Mouse (Mus musculus): ENCODE measurements at regions not wholly inside any gene's neighbourhood (a gene's known extent, or its start where the extent isn't known, plus 50 kb on each side); places are given as distances from the start of the nearest gene placed in this dataset.
"Not testable (repeated sequence)": the region's sequence is repeated elsewhere in the genome, so short reads cannot be mapped to it uniquely, and the experiment has no call there.

DNA sequence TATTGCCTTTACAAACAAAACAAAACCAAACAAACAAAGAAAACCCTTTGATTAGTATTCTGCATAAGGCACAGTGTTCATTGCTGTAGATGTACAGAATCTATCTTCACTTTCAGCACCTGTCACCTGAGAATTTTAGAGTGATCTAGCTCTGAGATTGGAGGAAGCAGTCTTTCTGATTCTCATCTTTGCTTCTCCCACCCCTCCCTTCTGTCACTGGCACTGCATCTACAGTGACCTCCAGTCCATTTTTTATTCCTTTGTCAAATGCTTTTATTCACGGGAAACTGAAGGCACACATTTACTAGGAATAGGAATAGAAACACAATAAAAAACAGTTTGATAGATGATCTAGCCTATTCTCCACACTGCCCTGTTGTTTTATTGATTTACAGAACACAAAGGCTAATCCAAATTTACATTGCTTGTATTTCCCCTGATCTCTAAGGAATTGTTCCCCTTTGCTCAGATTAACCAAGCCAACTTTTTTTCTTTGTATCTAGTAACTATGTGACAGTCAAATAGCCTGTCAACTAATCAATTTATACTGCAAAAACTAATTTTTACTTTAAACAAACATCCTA, 488.2 kb upstream of the Stxbp6 start:
- peak overlapping the region; percentile 66; the same call in 1 of the 2 replicates for H3K27ac ChIP-seq (replicated peaks)
- WGBS: 55% methylated on average over 1 of the region's 1 CpGs
- DNase-seq (ENCODE audit: low spot score): no peak

DNA sequence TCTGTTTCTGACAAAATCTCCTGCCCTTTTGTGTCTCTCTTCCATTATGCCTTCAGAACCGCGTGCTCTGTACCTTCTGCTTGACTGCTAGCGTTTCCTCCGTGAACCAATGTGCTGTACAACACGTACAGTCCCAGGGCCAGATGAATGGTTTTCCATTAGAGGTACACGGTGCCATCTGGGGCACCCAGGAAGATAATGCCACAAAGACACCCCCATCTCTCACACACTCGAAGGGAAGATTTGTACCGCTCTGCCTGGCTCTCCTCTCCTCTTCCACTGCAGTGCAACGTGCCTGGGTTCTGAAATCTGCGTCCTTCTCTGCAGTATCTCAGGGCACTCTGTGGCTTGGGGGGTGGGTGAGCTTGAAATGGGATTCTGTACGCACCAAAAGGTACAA, 487.4 kb upstream of the Stxbp6 start:
- DNase-seq (ENCODE audit: low spot score): no peak
- no peaks in the 10 kb centered on the region for H3K27me3 ChIP-seq (ENCODE audit: low read depth, poor library complexity, severe bottlenecking)
- no peaks in the 10 kb centered on the region for H3K36me3 ChIP-seq
- no peak overlapping the region for H3K4me3 ChIP-seq
- peak overlapping the region; percentile 66 for H3K27ac ChIP-seq (replicated peaks)
- WGBS: 54% methylated on average over 11 of the region's 11 CpGs
- H3K4me1 ChIP-seq: peaks cover 22% of the 10 kb centered on the region
- H3K9me3 ChIP-seq (replicated peaks): no peaks in the 10 kb centered on the region

More for the DNA sequence above, 488.2 kb upstream of the Stxbp6 start:
- H3K27me3 ChIP-seq (ENCODE audit: low read depth, poor library complexity, severe bottlenecking): no peaks in the 10 kb centered on the region
- H3K4me1 ChIP-seq: peaks cover 22% of the 10 kb centered on the region
- no peaks in the 10 kb centered on the region for H3K36me3 ChIP-seq
- H3K4me3 ChIP-seq: no peak overlapping the region
- H3K9me3 ChIP-seq (replicated peaks): no peaks in the 10 kb centered on the region

DNA sequence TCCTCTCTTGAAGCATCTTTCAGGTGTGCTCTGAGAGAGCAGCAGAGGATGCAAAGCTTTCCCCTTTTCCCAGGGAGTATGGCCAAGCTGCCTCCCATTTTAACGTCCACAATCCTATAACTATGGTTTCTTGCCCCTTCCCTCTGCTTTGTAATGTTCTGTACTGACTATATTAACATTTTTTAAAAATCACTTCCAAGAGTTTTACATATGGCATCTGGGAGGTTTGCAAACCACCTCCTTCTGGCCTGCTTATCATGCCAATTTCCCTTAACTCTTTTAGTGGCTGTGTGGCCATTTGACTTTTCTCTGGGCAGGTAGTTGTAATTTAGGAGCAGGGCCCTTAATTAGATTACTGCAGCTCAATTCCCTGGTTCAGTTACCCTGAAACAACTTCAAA, 486.9 kb upstream of the Stxbp6 start:
- Histone ChIP-seq H3K9me3 (replicated peaks) (no peaks in the 10 kb centered on the region), H3K4me3 (no peak overlapping the region), H3K4me1 (peaks cover 22% of the 10 kb centered on the region), H3K36me3 (no peaks in the 10 kb centered on the region), H3K27me3 (ENCODE audit: low read depth, poor library complexity, severe bottlenecking) (no peaks in the 10 kb centered on the region), H3K27ac (replicated peaks) (peak overlapping the region; percentile 66; the same call in 1 of the 2 replicates)
- DNase-seq (ENCODE audit: low spot score): no peak
- 43% methylated on average over 1 of the region's 1 CpGs for WGBS

DNA sequence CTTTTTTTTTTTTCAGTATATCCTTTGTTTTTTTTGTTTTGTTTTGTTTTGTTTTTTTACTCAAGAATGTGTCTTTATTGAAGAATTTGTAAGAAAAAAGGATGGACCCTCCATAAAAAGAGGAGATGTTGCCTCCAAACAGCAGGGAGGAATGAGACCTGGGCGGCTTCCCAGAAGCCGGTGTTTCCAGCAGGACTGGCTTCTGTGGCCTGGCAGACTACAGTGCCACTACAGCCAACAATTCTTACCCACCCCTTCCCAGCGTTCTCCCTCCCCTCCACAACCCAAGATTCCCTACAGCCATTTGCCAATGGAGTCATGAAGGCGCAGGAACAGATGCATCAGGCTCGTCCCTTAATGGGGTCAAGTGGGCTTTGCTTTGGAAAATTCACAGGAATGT, 475.4 kb upstream of the Stxbp6 start:
- not testable (repeated sequence) for DNase-seq (ENCODE audit: low spot score); H3K27ac ChIP-seq (replicated peaks); H3K36me3 ChIP-seq; H3K4me1 ChIP-seq; H3K27me3 ChIP-seq (ENCODE audit: low read depth, poor library complexity, severe bottlenecking); H3K4me3 ChIP-seq; H3K9me3 ChIP-seq (replicated peaks)
- 87% methylated on average over 5 of the region's 5 CpGs for WGBS

DNA sequence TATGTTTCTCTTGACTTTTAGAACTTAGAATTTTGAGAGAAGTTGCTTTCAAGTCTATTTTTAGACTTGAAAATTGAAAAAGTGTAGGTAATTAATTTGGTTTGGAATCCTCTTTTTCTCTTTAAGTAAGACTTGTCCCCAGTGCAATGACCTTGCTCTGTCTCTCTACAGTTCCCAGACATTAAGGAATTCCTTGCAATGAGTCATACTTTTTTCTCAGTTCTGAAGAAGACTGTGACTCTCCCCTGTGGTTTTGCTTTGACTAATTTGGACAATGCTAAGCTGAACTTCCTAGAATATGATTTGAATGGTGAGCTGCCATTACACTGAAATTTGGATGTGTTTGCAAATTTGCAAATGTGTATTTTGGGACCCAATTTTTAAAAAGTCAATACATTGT, 445.0 kb upstream of the Stxbp6 start:
- Histone ChIP-seq H3K4me3 (no peak overlapping the region), H3K27me3 (ENCODE audit: low read depth, poor library complexity, severe bottlenecking) (no peaks in the 10 kb centered on the region), H3K27ac (replicated peaks) (no peak overlapping the region), H3K4me1 (no peaks in the 10 kb centered on the region), H3K9me3 (replicated peaks) (no peaks in the 10 kb centered on the region), H3K36me3 (no peaks in the 10 kb centered on the region)
- no peak for DNase-seq (ENCODE audit: low spot score)

DNA sequence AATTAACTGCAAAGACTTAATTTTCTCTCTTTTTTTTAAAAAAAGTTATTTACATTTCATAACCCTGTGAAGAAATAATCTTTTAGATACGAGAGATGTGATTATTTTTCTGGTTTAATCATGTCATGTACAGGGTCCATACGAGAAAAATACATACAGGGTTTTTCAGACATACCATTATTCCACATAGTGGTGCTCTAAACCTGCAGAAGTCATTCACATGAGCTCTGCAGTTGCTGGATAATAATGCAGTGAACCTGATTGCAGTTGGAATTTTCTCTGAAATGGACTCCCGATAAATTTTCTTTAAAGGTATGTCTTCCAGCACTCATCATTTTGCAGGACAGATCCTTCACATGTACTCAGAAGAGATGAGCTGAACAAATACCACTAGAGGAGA, 439.9 kb upstream of the Stxbp6 start:
- Histone ChIP-seq H3K27ac (replicated peaks) (no peak overlapping the region), H3K9me3 (replicated peaks) (no peaks in the 10 kb centered on the region), H3K4me1 (no peaks in the 10 kb centered on the region), H3K36me3 (no peaks in the 10 kb centered on the region), H3K4me3 (no peak overlapping the region), H3K27me3 (ENCODE audit: low read depth, poor library complexity, severe bottlenecking) (no peaks in the 10 kb centered on the region)
- DNase-seq (ENCODE audit: low spot score): no peak
- 82% methylated on average over 3 of the region's 3 CpGs for WGBS

DNA sequence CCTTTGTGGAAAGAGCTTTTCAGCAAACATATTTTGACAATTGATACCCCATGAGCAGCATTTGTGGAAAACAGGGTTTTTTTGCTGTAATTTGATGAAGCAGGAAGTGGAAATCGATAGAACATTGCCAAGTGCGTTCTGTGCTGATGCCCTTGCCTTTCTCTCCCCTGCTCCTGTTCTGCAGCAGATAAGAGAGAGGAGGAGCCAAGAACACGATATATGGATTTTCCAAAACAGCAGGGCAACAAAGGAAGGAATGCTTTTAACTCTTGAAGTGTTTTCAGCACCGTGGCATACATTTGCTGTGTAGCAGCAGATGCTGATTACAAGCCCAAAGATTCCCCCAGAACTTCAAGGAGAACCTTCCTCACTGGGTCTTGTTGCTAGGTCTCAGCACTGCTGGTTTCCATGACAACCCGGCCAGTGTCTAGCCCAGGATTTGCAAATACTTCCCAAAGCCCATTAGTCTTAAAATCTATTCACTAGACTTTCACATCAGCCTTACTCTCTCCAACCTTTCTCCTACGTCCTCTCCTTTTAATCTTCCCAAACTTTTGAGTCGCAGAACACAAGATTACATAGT, 433.0 kb upstream of the Stxbp6 start:
- peak; percentile 54 for DNase-seq (ENCODE audit: low spot score)
- 40% methylated on average over 7 of the region's 7 CpGs for WGBS
- no peak overlapping the region for H3K4me3 ChIP-seq

DNA sequence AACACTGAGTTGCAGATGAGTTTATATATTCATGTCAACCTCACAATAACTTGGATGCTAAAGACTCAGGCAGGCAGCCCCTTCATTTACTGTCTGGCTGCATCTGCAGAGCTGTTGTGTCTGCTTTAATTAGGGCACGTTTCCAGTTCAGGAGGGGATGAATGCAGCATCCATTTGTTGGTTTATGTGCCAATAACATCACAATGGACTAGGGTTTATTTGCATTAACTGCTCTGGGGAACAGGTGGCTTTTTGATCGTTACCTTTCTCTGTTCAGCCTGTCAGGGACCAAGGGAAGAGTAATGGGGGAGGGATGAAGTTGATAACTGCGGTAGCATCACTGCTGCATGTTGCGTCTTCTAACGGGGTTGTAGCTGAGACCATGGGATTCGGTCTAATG, 425.3 kb upstream of the Stxbp6 start:
- 71% methylated on average over 6 of the region's 6 CpGs for WGBS
- no peak overlapping the region for H3K27ac ChIP-seq (replicated peaks)
- no peaks in the 10 kb centered on the region for H3K9me3 ChIP-seq (replicated peaks)
- no peaks in the 10 kb centered on the region for H3K36me3 ChIP-seq
- no peak for DNase-seq (ENCODE audit: low spot score)
- H3K27me3 ChIP-seq (ENCODE audit: low read depth, poor library complexity, severe bottlenecking): no peaks in the 10 kb centered on the region
- no peak overlapping the region for H3K4me3 ChIP-seq
- no peaks in the 10 kb centered on the region for H3K4me1 ChIP-seq

More for the DNA sequence above, 433.0 kb upstream of the Stxbp6 start:
- Histone ChIP-seq H3K27me3 (ENCODE audit: low read depth, poor library complexity, severe bottlenecking) (no peaks in the 10 kb centered on the region), H3K4me1 (peaks cover 9% of the 10 kb centered on the region), H3K27ac (replicated peaks) (no peak overlapping the region), H3K36me3 (no peaks in the 10 kb centered on the region), H3K9me3 (replicated peaks) (no peaks in the 10 kb centered on the region)

DNA sequence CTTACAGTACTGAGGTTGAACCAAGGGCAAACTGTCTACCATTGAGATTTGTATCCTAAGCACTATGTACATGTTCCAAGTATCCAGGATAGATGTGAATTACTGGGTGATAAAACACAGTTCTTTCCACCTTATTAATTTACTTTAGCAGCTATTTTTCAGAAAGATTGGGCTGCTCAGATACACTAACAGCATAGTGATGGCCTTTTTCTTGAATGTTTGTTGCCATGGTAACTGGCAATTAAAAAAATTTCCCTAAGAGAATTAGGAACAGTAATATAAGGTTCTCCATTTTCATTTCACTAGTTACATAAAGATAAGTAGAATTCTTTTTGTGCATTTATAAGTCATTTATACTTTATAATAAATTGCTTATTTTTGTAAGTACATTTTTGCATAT, 423.7 kb upstream of the Stxbp6 start:
- Histone ChIP-seq H3K27me3 (ENCODE audit: low read depth, poor library complexity, severe bottlenecking) (no peaks in the 10 kb centered on the region), H3K4me3 (no peak overlapping the region), H3K4me1 (no peaks in the 10 kb centered on the region), H3K36me3 (no peaks in the 10 kb centered on the region), H3K27ac (replicated peaks) (no peak overlapping the region), H3K9me3 (replicated peaks) (no peaks in the 10 kb centered on the region)
- no peak for DNase-seq (ENCODE audit: low spot score)

DNA sequence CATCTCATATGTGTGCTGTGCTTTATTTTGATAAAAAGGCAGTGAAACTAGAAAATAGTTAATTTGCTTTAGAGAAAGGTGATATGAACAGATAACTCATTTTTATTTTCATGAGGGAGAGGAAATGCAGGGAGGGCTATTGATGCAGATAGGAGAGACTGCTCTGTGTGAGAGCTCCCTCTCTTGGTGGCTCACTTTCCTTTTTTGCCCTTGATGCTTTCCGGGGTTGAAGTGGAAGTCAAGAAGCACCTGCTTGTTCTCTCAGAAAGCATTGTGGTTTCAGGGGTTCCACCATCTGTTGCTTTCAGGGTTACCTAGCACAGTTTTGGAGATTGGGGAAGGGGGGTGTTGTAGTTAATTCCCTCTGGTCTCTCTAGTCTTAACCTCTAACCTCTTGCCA, 414.5 kb upstream of the Stxbp6 start:
- WGBS: 77% methylated on average over 1 of the region's 1 CpGs
- H3K4me1 ChIP-seq: no peaks in the 10 kb centered on the region
- no peak overlapping the region for H3K4me3 ChIP-seq
- no peaks in the 10 kb centered on the region for H3K9me3 ChIP-seq (replicated peaks)
- H3K36me3 ChIP-seq: no peaks in the 10 kb centered on the region
- H3K27ac ChIP-seq (replicated peaks): no peak overlapping the region
- no peaks in the 10 kb centered on the region for H3K27me3 ChIP-seq (ENCODE audit: low read depth, poor library complexity, severe bottlenecking)
- no peak for DNase-seq (ENCODE audit: low spot score)

DNA sequence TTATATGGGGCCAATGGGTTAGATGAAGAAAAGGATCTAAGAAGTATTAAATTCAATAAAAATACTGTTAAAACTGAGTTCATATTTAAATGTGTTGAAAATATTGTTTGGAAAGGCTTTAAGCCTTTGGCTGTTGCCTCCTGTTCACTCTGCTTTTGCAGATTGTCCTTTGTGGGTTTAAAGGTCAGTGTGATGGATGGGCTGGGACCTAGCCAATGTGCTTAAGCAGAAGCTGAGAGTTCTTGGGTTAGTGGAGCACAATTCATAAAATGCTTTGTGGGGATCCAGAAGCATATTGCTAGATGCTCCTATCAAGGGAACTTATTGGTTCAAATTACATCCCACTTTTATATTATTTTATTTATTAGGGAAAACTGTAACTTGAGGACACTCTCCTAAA, 402.4 kb upstream of the Stxbp6 start:
- DNase-seq (ENCODE audit: low spot score): no peak
- Histone ChIP-seq H3K27me3 (ENCODE audit: low read depth, poor library complexity, severe bottlenecking) (no peaks in the 10 kb centered on the region), H3K9me3 (replicated peaks) (no peaks in the 10 kb centered on the region), H3K36me3 (no peaks in the 10 kb centered on the region), H3K4me3 (no peak overlapping the region), H3K4me1 (no peaks in the 10 kb centered on the region), H3K27ac (replicated peaks) (no peak overlapping the region)

DNA sequence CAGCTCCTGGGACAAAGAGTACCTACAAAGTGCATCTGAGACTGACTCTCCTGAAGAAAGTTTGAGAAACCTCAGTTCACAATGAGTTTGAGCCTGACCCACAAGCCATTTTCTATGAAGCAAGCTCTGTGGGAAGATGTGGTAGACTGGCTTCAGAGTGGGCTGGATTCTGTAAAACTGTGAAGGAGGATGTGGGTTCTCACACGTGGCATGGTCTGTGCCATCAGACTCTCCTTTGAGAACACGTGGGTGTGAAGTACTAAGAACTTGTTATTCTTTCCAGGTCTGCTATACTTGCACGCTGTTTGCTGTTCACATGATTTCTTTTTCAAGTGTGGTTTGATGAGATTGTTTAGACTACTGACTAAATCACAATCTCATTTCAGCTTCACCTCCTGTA, 393.6 kb upstream of the Stxbp6 start:
- Histone ChIP-seq H3K27ac (replicated peaks) (no peak overlapping the region), H3K4me1 (peaks cover 6% of the 10 kb centered on the region; the same call in 1 of the 2 replicates), H3K27me3 (ENCODE audit: low read depth, poor library complexity, severe bottlenecking) (no peaks in the 10 kb centered on the region), H3K9me3 (replicated peaks) (no peaks in the 10 kb centered on the region), H3K36me3 (no peaks in the 10 kb centered on the region), H3K4me3 (no peak overlapping the region)
- 85% methylated on average over 3 of the region's 3 CpGs for WGBS
- DNase-seq (ENCODE audit: low spot score): no peak

DNA sequence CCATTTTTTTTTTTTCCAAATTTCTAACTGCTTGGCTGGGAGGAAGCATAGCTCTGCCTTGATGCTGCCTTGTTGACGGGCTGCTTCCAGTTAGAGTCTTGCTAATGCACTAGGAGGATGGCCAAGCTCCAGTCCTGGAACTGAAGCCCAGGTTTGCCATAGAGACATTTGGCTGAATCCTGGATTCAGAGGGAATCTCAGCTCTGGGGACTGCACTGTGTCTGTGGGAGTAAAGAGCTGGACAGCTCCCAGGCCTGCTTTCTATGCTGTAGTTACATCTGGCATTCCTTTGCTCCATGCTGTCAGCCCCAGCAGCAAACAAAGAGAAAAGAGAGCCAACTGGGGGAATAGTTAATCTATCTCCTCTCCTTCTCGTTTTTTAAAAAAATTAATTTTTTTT, 392.5 kb upstream of the Stxbp6 start:
- no peaks in the 10 kb centered on the region for H3K9me3 ChIP-seq (replicated peaks)
- WGBS: 52% methylated on average over 2 of the region's 2 CpGs
- H3K4me3 ChIP-seq: no peak overlapping the region
- no peaks in the 10 kb centered on the region for H3K36me3 ChIP-seq
- no peaks in the 10 kb centered on the region for H3K27me3 ChIP-seq (ENCODE audit: low read depth, poor library complexity, severe bottlenecking)
- no peak for DNase-seq (ENCODE audit: low spot score)
- peaks cover 6% of the 10 kb centered on the region; the same call in 1 of the 2 replicates for H3K4me1 ChIP-seq
- no peak overlapping the region for H3K27ac ChIP-seq (replicated peaks)

DNA sequence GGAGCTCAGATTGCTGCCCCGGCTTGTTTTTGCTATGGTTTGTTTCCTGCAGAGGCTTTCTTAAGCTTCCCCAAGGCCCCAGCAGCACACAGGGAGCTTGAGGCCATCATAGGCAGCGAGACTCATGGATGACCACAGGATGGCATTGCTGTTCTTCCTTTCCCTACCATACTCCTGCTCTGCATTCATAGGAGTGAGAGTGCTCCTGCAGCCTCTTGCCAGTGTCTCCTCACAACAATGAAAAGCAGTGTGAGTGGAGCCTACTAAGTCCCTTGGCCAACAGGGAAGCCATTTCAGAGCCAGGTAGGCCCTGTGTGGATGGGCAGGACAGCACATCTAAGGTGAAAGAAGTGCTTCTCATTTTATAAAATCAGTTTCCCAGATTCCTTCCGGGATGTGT, 391.6 kb upstream of the Stxbp6 start:
- Histone ChIP-seq H3K4me3 (no peak overlapping the region), H3K4me1 (peaks cover 6% of the 10 kb centered on the region; the same call in 1 of the 2 replicates), H3K27me3 (ENCODE audit: low read depth, poor library complexity, severe bottlenecking) (no peaks in the 10 kb centered on the region), H3K27ac (replicated peaks) (0 out of 2 replicates have a peak overlapping the region, but pooled peaks have one; percentile 2), H3K9me3 (replicated peaks) (no peaks in the 10 kb centered on the region), H3K36me3 (no peaks in the 10 kb centered on the region)
- 68% methylated on average over 3 of the region's 3 CpGs for WGBS
- DNase-seq (ENCODE audit: low spot score): peak; percentile 21
